Mouse (Mus musculus): ENCODE data around the gene Cacnb4. TPM values are rescaled to one million over a fixed set of nuclear protein-coding genes. Genes with fewer than 3 reads are reported as not detected.

The Cacnb4 gene
- polyA plus RNA-seq, 1 experiment: 0.01 TPM

GRCm38 (mm10) chr2:52386037-52386436 lies 290.6 kb downstream of the Cacnb4 start:
- TF ChIP-seq REST (IDR thresholded peaks at IDR 0.05; ENCODE audit: insufficient read depth, insufficient read length) (no peak), MYOD1 (IDR thresholded peaks at IDR 0.05; ENCODE audit: control insufficient read depth in 1 of 3, insufficient read length in 2 of 3, low read depth in 2 of 3) (no peak), SRF (IDR thresholded peaks at IDR 0.05; ENCODE audit: control insufficient read depth, insufficient read length, low read depth) (no peak), USF1 (IDR thresholded peaks at IDR 0.05; ENCODE audit: low read depth) (no peak), POLR2A (IDR thresholded peaks at IDR 0.05; ENCODE audit: insufficient read length, low read depth) (no peak), CEBPB (IDR thresholded peaks at IDR 0.05; ENCODE audit: insufficient read depth, poor library complexity, severe bottlenecking) (no peak), POLR2AphosphoS2 (IDR thresholded peaks at IDR 0.05; ENCODE audit: insufficient read length, low read depth) (no peak), TCF3 (IDR thresholded peaks at IDR 0.05; ENCODE audit: insufficient read length, low read depth) (no peak), TCF12 (IDR thresholded peaks at IDR 0.05; ENCODE audit: insufficient read depth, poor library complexity, severe bottlenecking) (no peak), MYOG (IDR thresholded peaks at IDR 0.05; ENCODE audit: control insufficient read depth in 1 of 3, insufficient read depth in 1 of 3, insufficient read length in 2 of 3, low read depth in 2 of 3) (no peak), MAX (IDR thresholded peaks at IDR 0.05; ENCODE audit: low read depth) (no peak), E2F4 (IDR thresholded peaks at IDR 0.05; ENCODE audit: insufficient read depth) (no peak)
- Histone ChIP-seq H3ac (ENCODE audit: control insufficient read depth, insufficient read length) (no peak overlapping the region), H3K36me3 (ENCODE audit: control insufficient read depth, insufficient read depth) (no peaks in the 10 kb centered on the region), H3K27me3 (ENCODE audit: control insufficient read depth, insufficient read depth, insufficient read length) (no peaks in the 10 kb centered on the region), H3K4me3 (no peak overlapping the region), H3K4me2 (ENCODE audit: low read depth) (no peak overlapping the region), H3K79me2 (ENCODE audit: control insufficient read depth, insufficient read depth) (no peaks in the 10 kb centered on the region)

- TF ChIP-seq TCF12 (IDR thresholded peaks at IDR 0.05; ENCODE audit: insufficient read depth, poor library complexity, severe bottlenecking): no peak
- TF ChIP-seq MAX (IDR thresholded peaks at IDR 0.05; ENCODE audit: low read depth): no peak
- TF ChIP-seq REST (IDR thresholded peaks at IDR 0.05; ENCODE audit: insufficient read depth, insufficient read length): no peak
- TF ChIP-seq USF1 (IDR thresholded peaks at IDR 0.05; ENCODE audit: low read depth): no peak
- TF ChIP-seq CEBPB (IDR thresholded peaks at IDR 0.05; ENCODE audit: insufficient read depth, poor library complexity, severe bottlenecking): no peak
- no peak for TF ChIP-seq E2F4 (IDR thresholded peaks at IDR 0.05; ENCODE audit: insufficient read depth)
- TF ChIP-seq MYOG (IDR thresholded peaks at IDR 0.05; ENCODE audit: control insufficient read depth in 1 of 3, insufficient read depth in 1 of 3, insufficient read length in 2 of 3, low read depth in 2 of 3): no peak
- TF ChIP-seq POLR2A (IDR thresholded peaks at IDR 0.05; ENCODE audit: insufficient read length, low read depth): no peak
- TF ChIP-seq MYOD1 (IDR thresholded peaks at IDR 0.05; ENCODE audit: control insufficient read depth in 1 of 3, insufficient read length in 2 of 3, low read depth in 2 of 3): no peak
- TF ChIP-seq TCF3 (IDR thresholded peaks at IDR 0.05; ENCODE audit: insufficient read length, low read depth): no peak
- Histone ChIP-seq H3K27me3 (ENCODE audit: control insufficient read depth, insufficient read depth, insufficient read length) (no peaks in the 10 kb centered on the region), H3ac (ENCODE audit: control insufficient read depth, insufficient read length) (no peak overlapping the region), H3K4me2 (ENCODE audit: low read depth) (no peak overlapping the region), H3K36me3 (ENCODE audit: control insufficient read depth, insufficient read depth) (no peaks in the 10 kb centered on the region), H3K79me2 (ENCODE audit: control insufficient read depth, insufficient read depth) (no peaks in the 10 kb centered on the region), H3K4me3 (no peak overlapping the region)
Observed at GRCm38 (mm10) chr2:52378848-52379261, 297.8 kb downstream of the Cacnb4 start.

- H3K79me2 ChIP-seq (ENCODE audit: control insufficient read depth, insufficient read depth): no peaks in the 10 kb centered on the region
- no peak within 1 kb of the TSS for H3K4me3 ChIP-seq
Observed at GRCm38 (mm10) chr2:52378448-52378804, 298.2 kb downstream of the Cacnb4 start, which contains the start of gene Neb. Gene Neb, minus strand, starts transcription at chr2:52378474.

More at GRCm38 (mm10) chr2:52378448-52378804, 298.2 kb downstream of the Cacnb4 start, which contains the start of gene Neb:
- TF ChIP-seq REST (IDR thresholded peaks at IDR 0.05; ENCODE audit: insufficient read depth, insufficient read length) (no peak), USF1 (IDR thresholded peaks at IDR 0.05; ENCODE audit: low read depth) (no peak), POLR2AphosphoS2 (IDR thresholded peaks at IDR 0.05; ENCODE audit: insufficient read length, low read depth) (no peak)
- Histone ChIP-seq H3ac (ENCODE audit: control insufficient read depth, insufficient read length) (no peak within 1 kb of the TSS), H3K27me3 (ENCODE audit: control insufficient read depth, insufficient read depth, insufficient read length) (no peaks in the 10 kb centered on the region), H3K4me2 (ENCODE audit: low read depth) (no peak within 1 kb of the TSS), H3K36me3 (ENCODE audit: control insufficient read depth, insufficient read depth) (no peaks in the 10 kb centered on the region)

Other genes with a start within 250 kb of the Cacnb4 start
- 20.1 TPM for gene Stam2, start 65.5 kb upstream of the Cacnb4 start, polyA plus RNA-seq (2012; fragmentation: generic; extraction: Trizol)
- 2.8 TPM for gene Fmnl2, start 181.0 kb upstream of the Cacnb4 start, polyA plus RNA-seq (2012; fragmentation: generic; extraction: Trizol)

Measured in myocyte (in vitro differentiated cells).